Mouse (Mus musculus) hindlimb bud, embryonic 11.5 days (tissue): ENCODE measurements around the gene AI481877.

Experiments used
- DNase-seq: peaks from one replicate; pipeline ENCODE4 v3.0.0-alpha.2; 2012; ENCODE audit warnings: low read depth, low spot score; ENCODE audit errors: extremely low spot score

Gene AI481877

GRCm38 (mm10) chr4:59035786-59036350 is 102.9 kb downstream of the AI481877 start:
- DNase-seq, result no peak

GRCm38 (mm10) chr4:59034918-59035785 is 103.6 kb downstream of the AI481877 start, which contains the start of gene Gng10:
Gene Gng10, plus strand, starts transcription at chr4:59035088.
- DNase-seq, result no peak

GRCm38 (mm10) chr4:59034325-59034917 is 104.4 kb downstream of the AI481877 start:
- DNase-seq, result no peak

GRCm38 (mm10) chr4:59016922-59017321 is 121.9 kb downstream of the AI481877 start:
- DNase-seq, result no peak

- DNase-seq, result no peak
Observed at GRCm38 (mm10) chr4:59015181-59015580, 123.6 kb downstream of the AI481877 start.

GRCm38 (mm10) chr4:59011446-59011845 is 127.3 kb downstream of the AI481877 start:
- DNase-seq, result no peak

GRCm38 (mm10) chr4:59009696-59010095 is 129.1 kb downstream of the AI481877 start:
- no peak for DNase-seq

- no peak for DNase-seq
Observed at GRCm38 (mm10) chr4:59009186-59009585, 129.6 kb downstream of the AI481877 start.

- DNase-seq, result no peak
Observed at GRCm38 (mm10) chr4:59007974-59008373, 130.8 kb downstream of the AI481877 start.

GRCm38 (mm10) chr4:59007016-59007415 is 131.8 kb downstream of the AI481877 start:
- DNase-seq, result no peak

GRCm38 (mm10) chr4:59006211-59006610 is 132.6 kb downstream of the AI481877 start:
- DNase-seq, result no peak

GRCm38 (mm10) chr4:59003806-59004200 is 135.0 kb downstream of the AI481877 start:
- DNase-seq, result no peak

GRCm38 (mm10) chr4:59002948-59003805 is 135.6 kb downstream of the AI481877 start, which contains the start of gene Gm20503:
Gene Gm20503, plus strand, starts transcription at chr4:59003210.
- DNase-seq, result no peak

- DNase-seq, result no peak
Observed at GRCm38 (mm10) chr4:59000614-59001013, 138.2 kb downstream of the AI481877 start.

- no peak for DNase-seq
Observed at GRCm38 (mm10) chr4:58999686-59000085, 139.1 kb downstream of the AI481877 start.

- no peak for DNase-seq
Observed at GRCm38 (mm10) chr4:58998688-58999087, 140.1 kb downstream of the AI481877 start.

GRCm38 (mm10) chr4:58997081-58997480 is 141.7 kb downstream of the AI481877 start:
- no peak for DNase-seq

- no peak for DNase-seq
Observed at GRCm38 (mm10) chr4:58995251-58995693, 143.5 kb downstream of the AI481877 start.

GRCm38 (mm10) chr4:58994762-58995161 is 144.0 kb downstream of the AI481877 start, which contains the start of gene Dnajc25:
Gene Dnajc25, plus strand, starts transcription at chr4:58995062.
- DNase-seq, result no peak
